Mouse (Mus musculus) testis, postnatal 14 days (tissue): ENCODE measurements around the gene Mfsd11.

Source experiments
- DNase-seq: peaks from one replicate; pipeline ENCODE4 v3.0.0; 2021; ENCODE audit warnings: low spot score

Gene Mfsd11

DNA sequence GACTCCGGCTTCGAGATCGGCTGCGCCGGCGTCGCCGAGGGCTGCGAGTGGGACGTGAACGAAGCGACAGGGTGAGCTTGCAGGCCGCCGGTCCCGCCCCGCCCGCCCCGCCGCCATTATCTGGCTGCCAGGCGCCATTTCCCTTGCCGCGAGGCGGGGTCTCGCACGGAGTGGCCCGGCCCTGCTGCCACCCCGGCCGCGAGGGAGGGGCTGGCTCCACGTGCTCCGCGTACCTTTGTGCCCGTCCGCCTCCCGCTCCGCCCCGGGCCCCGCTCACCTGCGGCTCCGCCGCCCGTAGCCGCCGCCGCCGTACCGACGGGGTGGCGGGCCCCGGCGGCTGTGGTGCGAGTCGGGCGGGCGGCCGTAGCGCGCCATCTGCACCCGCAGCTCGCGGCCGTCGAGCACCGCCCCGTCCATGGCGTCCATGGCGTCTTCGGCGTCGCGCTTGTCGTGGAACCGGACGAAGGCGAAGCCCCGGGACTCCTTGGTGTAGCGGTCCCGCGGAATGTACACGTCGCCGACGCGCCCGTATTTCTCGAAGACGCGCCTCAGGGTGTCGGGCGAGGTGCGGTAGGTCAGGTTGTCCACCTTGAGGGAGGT lies at the start of gene Mfsd11:
Gene Mfsd11 (plus strand): TSS at position 150 of the 600 bp plus-strand sequence.
- peak; percentile 84 for DNase-seq

DNA sequence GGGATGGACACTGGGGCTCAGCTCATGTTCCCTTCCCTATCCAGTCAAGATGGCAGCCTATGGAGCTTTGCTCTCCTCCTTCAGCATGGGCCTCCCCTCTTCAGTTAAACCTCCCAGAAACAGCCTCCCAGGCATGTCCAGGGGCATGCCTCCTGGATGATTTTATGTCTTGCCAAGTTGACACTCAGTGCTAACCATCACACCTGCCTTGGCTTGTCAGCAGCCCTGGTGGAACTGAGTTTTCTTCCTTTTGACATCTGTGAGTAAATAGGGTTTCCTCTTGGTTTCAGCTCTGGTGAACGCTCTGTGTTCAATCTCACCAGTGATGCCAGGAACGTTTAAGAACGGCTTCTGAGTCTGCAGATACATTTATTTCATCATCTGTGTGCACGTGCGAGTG lies 49.5 kb upstream of the Mfsd11 start:
- DNase-seq = no peak

GRCm38 (mm10) chr11:116806136-116807071 lies 45.8 kb upstream of the Mfsd11 start:
- DNase-seq = no peak

DNA sequence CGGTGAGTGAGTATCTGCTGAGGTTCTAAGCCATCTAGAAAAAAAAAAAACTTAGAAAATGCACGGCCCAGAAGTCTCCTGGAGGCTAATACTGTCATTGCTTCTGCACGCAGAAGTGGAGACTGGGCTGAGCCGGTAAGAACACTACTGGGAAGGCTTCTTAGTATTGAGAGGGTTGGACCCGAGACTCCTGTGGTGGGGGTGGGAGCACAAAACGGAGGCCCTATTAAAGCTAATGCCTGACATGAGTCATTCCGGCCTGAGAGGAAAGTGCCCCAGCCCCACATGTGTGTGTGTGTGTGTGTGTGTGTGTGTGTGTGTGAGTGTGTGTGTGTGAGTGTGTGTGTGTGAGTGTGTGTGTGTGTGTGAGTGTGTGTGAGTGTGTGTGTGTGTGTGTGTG lies 45.1 kb upstream of the Mfsd11 start:
- no peak for DNase-seq

GRCm38 (mm10) chr11:116807526-116807925 lies 44.7 kb upstream of the Mfsd11 start:
- no peak for DNase-seq

DNA sequence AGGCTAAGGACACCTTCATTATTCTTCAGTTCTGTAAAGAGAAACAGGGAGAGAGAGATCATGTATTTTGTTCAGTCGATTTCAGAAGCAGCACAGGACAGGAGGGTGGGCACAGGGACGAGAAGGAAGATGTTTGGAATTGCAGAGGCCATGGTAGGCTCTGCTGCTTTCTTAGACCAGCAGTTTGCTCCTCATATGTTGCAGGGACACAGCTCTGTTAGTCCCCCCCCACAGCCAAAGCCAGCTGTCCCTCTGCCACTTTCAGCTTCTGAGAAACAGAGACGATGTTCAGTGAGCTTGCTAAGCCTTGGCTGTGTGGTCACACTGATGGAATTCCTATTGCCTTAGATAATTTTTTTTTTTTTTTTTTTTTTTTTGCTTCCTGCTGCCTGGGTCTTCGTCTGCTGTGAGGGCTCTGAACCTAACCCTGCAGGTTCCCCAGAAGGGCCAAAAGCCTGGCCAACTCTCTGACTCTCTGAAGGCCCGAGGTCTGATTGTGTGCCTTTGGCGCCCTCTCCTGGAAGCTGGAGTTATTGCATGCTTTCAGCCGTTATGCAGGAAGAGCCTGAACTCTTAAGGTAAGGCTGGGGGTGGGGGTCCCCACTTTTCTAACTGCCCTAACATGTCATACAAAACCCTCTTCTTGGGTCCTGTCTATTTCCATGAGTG lies 44.2 kb upstream of the Mfsd11 start:
- DNase-seq = peak; percentile 85

DNA sequence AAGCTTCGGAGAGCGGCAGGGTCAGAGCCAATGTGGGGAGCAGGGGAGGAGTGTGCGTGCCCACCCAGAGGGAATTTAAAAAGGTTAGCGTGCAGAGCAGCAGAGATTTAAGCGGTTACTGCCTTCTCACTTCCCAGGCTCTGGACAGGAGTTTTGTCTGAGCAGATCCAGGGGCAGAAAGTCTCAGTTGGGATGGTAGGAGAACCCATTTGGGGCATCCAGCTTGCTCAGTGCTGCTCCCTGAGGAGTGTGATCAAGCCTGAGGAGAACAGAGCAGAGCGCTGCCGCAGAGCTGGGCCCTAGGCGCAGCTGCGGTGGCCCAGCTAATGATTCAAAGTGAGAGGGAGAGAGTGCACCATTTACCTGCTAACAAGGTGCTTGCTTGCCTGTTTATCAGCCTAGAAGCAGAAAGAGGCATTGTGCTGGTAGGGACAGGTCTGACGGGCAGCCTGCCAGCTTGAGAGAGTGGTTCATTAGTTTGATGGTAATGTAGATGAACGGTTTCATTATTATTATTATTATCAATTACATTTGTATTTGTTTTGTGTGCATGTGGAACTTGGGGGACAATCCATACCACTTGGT lies 43.3 kb upstream of the Mfsd11 start:
- DNase-seq = no peak

GRCm38 (mm10) chr11:116809520-116809919 lies 42.7 kb upstream of the Mfsd11 start:
- DNase-seq = no peak

GRCm38 (mm10) chr11:116810528-116810927 lies 41.7 kb upstream of the Mfsd11 start:
- no peak for DNase-seq

GRCm38 (mm10) chr11:116810983-116811901 lies 41.0 kb upstream of the Mfsd11 start:
- DNase-seq = peak; percentile 71

- no peak for DNase-seq
Observed at GRCm38 (mm10) chr11:116812793-116813529, 39.3 kb upstream of the Mfsd11 start.

DNA sequence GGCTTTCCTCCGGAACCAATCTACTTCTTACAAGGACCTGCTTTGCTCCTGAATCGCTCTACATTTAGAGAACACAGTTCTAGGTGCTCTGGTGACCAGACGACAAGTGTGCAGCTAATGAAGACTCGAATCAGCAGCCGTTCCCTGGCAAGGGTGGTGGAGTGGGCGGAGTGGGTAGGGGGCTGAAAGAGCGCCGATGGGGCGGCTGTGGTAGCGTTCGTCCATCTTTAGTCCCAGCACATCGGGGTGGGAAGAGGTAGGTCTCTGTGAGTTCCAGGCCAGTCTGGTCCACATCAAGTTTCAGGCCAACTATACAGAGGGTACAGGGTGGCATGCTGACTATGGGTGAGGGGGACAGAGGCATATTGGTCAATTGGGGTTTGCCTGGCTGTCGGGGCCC lies 38.6 kb upstream of the Mfsd11 start:
- no peak for DNase-seq

DNA sequence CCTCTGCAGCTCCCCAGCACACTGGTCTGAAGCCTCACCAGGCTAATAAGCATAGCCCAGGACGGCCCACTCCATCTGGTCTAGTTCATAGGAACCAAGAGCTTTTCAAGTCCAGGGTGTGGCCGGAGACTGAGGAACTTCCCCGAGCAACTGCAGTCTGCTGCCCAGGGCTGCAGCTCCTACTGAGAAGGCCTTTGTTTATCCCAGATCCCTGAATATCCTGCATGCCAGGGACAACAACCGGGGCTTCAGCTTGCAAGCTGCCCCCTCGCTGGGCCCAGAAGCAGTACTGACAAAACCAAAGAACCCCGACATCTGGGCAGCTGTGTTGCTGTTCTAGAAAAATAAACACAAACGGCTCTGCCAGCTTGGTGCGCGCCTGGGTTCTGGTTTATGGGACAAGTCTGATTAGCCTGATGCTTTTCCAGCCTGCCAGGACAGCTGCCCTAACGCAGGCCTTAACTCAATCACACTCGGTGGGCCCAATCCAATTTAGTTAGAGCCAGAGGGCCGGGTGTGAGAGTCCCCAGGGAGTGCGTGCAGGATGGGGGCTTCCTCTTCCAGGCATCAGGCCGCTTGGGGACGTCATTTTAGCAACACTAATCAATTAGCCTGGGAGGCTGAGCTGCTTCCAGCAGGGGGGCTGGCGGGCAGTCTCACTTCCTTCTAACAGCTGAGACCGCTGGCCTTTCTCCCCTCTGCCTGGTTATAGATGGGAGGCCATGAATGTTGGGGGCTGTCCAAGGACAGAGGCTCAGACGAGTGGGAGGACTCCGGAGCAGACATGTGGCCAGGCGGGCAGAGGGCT lies 38.0 kb upstream of the Mfsd11 start:
- peak; percentile 69 for DNase-seq

DNA sequence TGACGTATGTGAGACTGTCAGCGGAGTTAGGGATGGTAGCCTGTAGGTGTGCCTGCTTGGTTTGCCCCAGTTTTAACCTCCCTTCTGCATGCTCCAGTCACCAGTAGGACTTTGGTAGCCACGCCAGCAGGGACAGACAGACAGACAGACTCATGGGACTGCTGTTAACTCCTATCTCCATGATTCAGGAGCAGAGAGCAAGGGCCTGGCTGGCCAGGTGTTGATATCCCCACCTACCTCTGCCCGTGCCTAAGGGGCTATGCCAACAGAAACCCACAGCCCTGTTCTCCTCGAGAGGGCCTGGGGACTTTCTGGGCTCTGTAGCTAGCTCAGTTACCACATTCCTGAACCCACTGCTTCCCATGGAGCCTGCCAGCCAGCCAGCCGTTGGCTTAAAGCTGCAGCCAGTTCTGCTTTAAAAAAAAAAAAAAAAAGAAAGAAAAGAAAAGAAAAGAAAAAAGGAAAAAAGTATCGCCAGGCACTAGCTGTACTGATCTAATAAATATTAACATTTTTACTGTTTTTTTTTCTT lies 37.3 kb upstream of the Mfsd11 start:
- DNase-seq = no peak

DNA sequence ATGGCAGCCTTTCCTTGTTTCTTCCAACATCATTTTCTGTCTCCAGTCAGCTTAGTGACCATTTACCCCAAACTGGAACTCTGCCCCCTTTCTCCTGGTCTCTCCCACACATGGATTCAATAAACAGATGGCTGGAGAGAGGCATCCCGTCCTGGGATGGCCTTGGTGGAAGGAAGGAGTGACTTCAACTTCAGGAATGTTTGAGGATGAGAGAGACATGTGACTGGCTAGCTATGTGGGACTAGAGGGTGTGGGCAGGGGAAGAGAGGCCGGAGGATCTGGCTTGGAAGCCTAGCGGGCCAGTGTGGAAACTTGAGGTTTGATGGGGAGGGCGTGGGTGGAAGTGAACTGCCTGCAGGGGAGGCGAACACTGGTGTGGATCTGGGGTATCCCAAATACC lies 35.5 kb upstream of the Mfsd11 start:
- no peak for DNase-seq

- no peak for DNase-seq
Observed at GRCm38 (mm10) chr11:116817567-116817966, 34.7 kb upstream of the Mfsd11 start.

GRCm38 (mm10) chr11:116818722-116819121 lies 33.5 kb upstream of the Mfsd11 start:
- DNase-seq = no peak

GRCm38 (mm10) chr11:116819932-116820593 lies 32.2 kb upstream of the Mfsd11 start:
- DNase-seq = no peak
